ENCODE assay signal across 8 mouse cellular contexts in genomic region chr19:5912103-5913006, GRCm38 (mm10). TPM values are rescaled to one million over a fixed set of nuclear protein-coding genes. Genes with fewer than 3 reads are reported as not detected.
A peak's percentile ranks its signal among the peaks of the same experiment; 100 is the strongest.
DNase-seq lines count a peak whose midpoint lies in the region; ATAC-seq and TF ChIP-seq lines count a peak whose summit lies in the region.

No protein-coding gene starts in this region.

- peak overlapping the region; percentile 90 for H3K9ac ChIP-seq in ES-Bruce4 (ENCODE audit: low read depth, poor library complexity, severe bottlenecking)
- H3K9ac ChIP-seq in forebrain, embryonic 13.5 days = peak overlapping the region; percentile 93
- H3K9ac ChIP-seq in liver, postnatal 0 days (replicated peaks) = peak overlapping the region; percentile 91
- H3K9ac ChIP-seq in neural tube, embryonic 14.5 days (replicated peaks; ENCODE audit: low read depth, low read length) = peak overlapping the region; percentile 81

- DNase-seq in heart, postnatal 10 days = peak; percentile 99 to 100
- DNase-seq in large intestine, adult 2 months (ENCODE audit: low read depth, low spot score) = peak; percentile 99
- DNase-seq in liver, postnatal 0 days = peak; percentile 99
- peak; percentile 99 for DNase-seq in testis, postnatal 10 days (ENCODE audit: low spot score)

- peaks cover 2% of the 10 kb centered on the region for H3K4me1 ChIP-seq in ES-Bruce4 (ENCODE audit: control insufficient read depth, insufficient read depth, low read length)
- peaks cover 36% of the 10 kb centered on the region for H3K4me1 ChIP-seq in forebrain, embryonic 13.5 days
- H3K4me1 ChIP-seq in liver, postnatal 0 days (ENCODE audit: insufficient read depth) = peaks cover 27% of the 10 kb centered on the region
- peaks cover 31% of the 10 kb centered on the region for H3K4me1 ChIP-seq in neural tube, embryonic 14.5 days (ENCODE audit: control insufficient read depth, insufficient read depth, low read length)

- 0 out of 2 replicates have a peak, but pooled peaks cover 2% of the 10 kb centered on the region for H3K36me3 ChIP-seq in ES-Bruce4 (ENCODE audit: control insufficient read depth, insufficient read depth, low read length, poor library complexity, severe bottlenecking)
- H3K36me3 ChIP-seq in forebrain, embryonic 13.5 days (ENCODE audit: poor library complexity, severe bottlenecking) = peaks cover 8% of the 10 kb centered on the region; the same call in 1 of the 2 replicates
- 0 out of 2 replicates have a peak, but pooled peaks cover 6% of the 10 kb centered on the region for H3K36me3 ChIP-seq in liver, postnatal 0 days (replicated peaks; ENCODE audit: insufficient read depth, low read length)
- H3K36me3 ChIP-seq in neural tube, embryonic 14.5 days (ENCODE audit: control insufficient read depth, insufficient read depth, low read length) = no peaks in the 10 kb centered on the region

- TF ChIP-seq EP300 in ES-Bruce4 (IDR thresholded peaks at IDR 0.05; ENCODE audit: insufficient read depth, low read depth, low read length) = no peak
- no peak for TF ChIP-seq EP300 in liver, postnatal 0 days (IDR thresholded peaks at IDR 0.05; ENCODE audit: low read depth)

- WGBS in forebrain, embryonic 13.5 days = under 1% methylated on average over 59 of the region's 59 CpGs
- WGBS in large intestine, adult 2 months = under 1% methylated on average over 59 of the region's 59 CpGs
- WGBS in liver, postnatal 0 days (ENCODE audit: insufficient replicate concordance) = 2% methylated on average over 56 of the region's 59 CpGs
- WGBS in neural tube, embryonic 14.5 days = 0% methylated on average over 58 of the region's 59 CpGs

- H3K27ac ChIP-seq in ES-Bruce4 (ENCODE audit: insufficient read depth, low read length) = no peak overlapping the region
- H3K27ac ChIP-seq in forebrain, embryonic 13.5 days = peak overlapping the region; percentile 81
- H3K27ac ChIP-seq in liver, postnatal 0 days (ENCODE audit: low read depth) = peak overlapping the region; percentile 83
- peak overlapping the region; percentile 82 for H3K27ac ChIP-seq in neural tube, embryonic 14.5 days (ENCODE audit: low read depth, low read length)

- peak overlapping the region; percentile 90 for H3K4me2 ChIP-seq in forebrain, embryonic 13.5 days
- peak overlapping the region; percentile 92 for H3K4me2 ChIP-seq in liver, postnatal 0 days (ENCODE audit: low read depth, low read length)
- H3K4me2 ChIP-seq in neural tube, embryonic 14.5 days (ENCODE audit: low read depth, low read length) = peak overlapping the region; percentile 86

- no peak for TF ChIP-seq CTCF in ES-Bruce4 (IDR thresholded peaks at IDR 0.05; ENCODE audit: low read depth, low read length)
- peak; percentile 48 for TF ChIP-seq CTCF in liver, postnatal 0 days (IDR thresholded peaks at IDR 0.05; ENCODE audit: low read depth)

- intact Hi-C loops in heart, postnatal 10 days (cut with DNase I) = no loop called here

- peak overlapping the region; percentile 82 for H3K4me3 ChIP-seq in ES-Bruce4 (ENCODE audit: low read depth, low read length)
- H3K4me3 ChIP-seq in forebrain, embryonic 13.5 days = peak overlapping the region; percentile 99
- H3K4me3 ChIP-seq in liver, postnatal 0 days (ENCODE audit: low read depth, low read length) = peak overlapping the region; percentile 79
- peak overlapping the region; percentile 93 for H3K4me3 ChIP-seq in neural tube, embryonic 14.5 days (ENCODE audit: low read depth, low read length)

- no peaks in the 10 kb centered on the region for H3K9me3 ChIP-seq in ES-Bruce4 (replicated peaks; ENCODE audit: control insufficient read depth, insufficient read depth, low read length, poor library complexity, severe bottlenecking)
- H3K9me3 ChIP-seq in forebrain, embryonic 13.5 days (replicated peaks) = no peaks in the 10 kb centered on the region
- H3K9me3 ChIP-seq in liver, postnatal 0 days (ENCODE audit: low read length) = no peaks in the 10 kb centered on the region
- no peaks in the 10 kb centered on the region for H3K9me3 ChIP-seq in neural tube, embryonic 14.5 days (ENCODE audit: control insufficient read depth, low read length)

- H3K27me3 ChIP-seq in ES-Bruce4 (ENCODE audit: control insufficient read depth, insufficient read depth, low read length, poor library complexity, severe bottlenecking) = no peaks in the 10 kb centered on the region
- no peaks in the 10 kb centered on the region for H3K27me3 ChIP-seq in forebrain, embryonic 13.5 days
- no peaks in the 10 kb centered on the region for H3K27me3 ChIP-seq in liver, postnatal 0 days (ENCODE audit: insufficient read depth, low read length)
- no peaks in the 10 kb centered on the region for H3K27me3 ChIP-seq in neural tube, embryonic 14.5 days (ENCODE audit: control insufficient read depth, insufficient read depth, low read length)

- peak; percentile 89 for TF ChIP-seq POLR2A in ES-Bruce4 (IDR thresholded peaks at IDR 0.05; ENCODE audit: insufficient read depth, low read length)

- ATAC-seq in cerebellum, adult (ENCODE audit: insufficient number of reproducible peaks, low FRiP score, low TSS enrichment) = peak; percentile 94
- ATAC-seq in forebrain, embryonic 13.5 days = peak; percentile 93
- peak; percentile 98 for ATAC-seq in liver, postnatal 0 days
- ATAC-seq in neural tube, embryonic 14.5 days (ENCODE audit: low read depth) = peak; percentile 93

RNA-seq across cellular contexts. Expression of gene Dpf2, which starts 0.5 kb away (rescaled TPM):
- polyA plus RNA-seq in ES-Bruce4 (2011; ENCODE audit: insufficient read depth, insufficient read length, low read depth, missing spikeins) = 129 and 137 TPM in 2 replicates
- 147 and 169 TPM in 2 replicates for polyA plus RNA-seq in forebrain, embryonic 13.5 days (2015; fragmentation: Nextera tagmentation; extraction: Ambion mirVana)
- 100 to 1,000 TPM; 100 to 101 TPM for total RNA-seq in heart, postnatal 10 days (2021)
- 69.6 and 84.6 TPM in 2 replicates for polyA plus RNA-seq in large intestine, adult 2 months (2012; rRNA removed)
- polyA plus RNA-seq in liver, postnatal 0 days (2015; fragmentation: Nextera tagmentation; extraction: Ambion mirVana) = 28.1 and 32.6 TPM in 2 replicates
- polyA plus RNA-seq in neural tube, embryonic 14.5 days (2014; fragmentation: Nextera tagmentation; extraction: Ambion mirVana) = 85.3 and 102 TPM in 2 replicates

RNA-seq across cellular contexts. Expression of gene Cdc42ep2, which starts 12.3 kb away (rescaled TPM):
- polyA plus RNA-seq in ES-Bruce4 (2011; ENCODE audit: insufficient read depth, insufficient read length, low read depth, missing spikeins) = 0.93 and 1.5 TPM in 2 replicates
- polyA plus RNA-seq in forebrain, embryonic 13.5 days (2015; fragmentation: Nextera tagmentation; extraction: Ambion mirVana) = 4.2 and 4.6 TPM in 2 replicates
- 10 to 100 TPM; 14.0 to 16.0 TPM for total RNA-seq in heart, postnatal 10 days (2021)
- 20.1 and 26.0 TPM in 2 replicates for polyA plus RNA-seq in large intestine, adult 2 months (2012; rRNA removed)
- polyA plus RNA-seq in liver, postnatal 0 days (2015; fragmentation: Nextera tagmentation; extraction: Ambion mirVana) = 3.0 TPM in 2 replicates
- polyA plus RNA-seq in neural tube, embryonic 14.5 days (2014; fragmentation: Nextera tagmentation; extraction: Ambion mirVana) = 16.7 and 17.4 TPM in 2 replicates

RNA-seq across cellular contexts. Expression of gene Tigd3, which starts 18.4 kb away (rescaled TPM):
- polyA plus RNA-seq in ES-Bruce4 (2011; ENCODE audit: insufficient read depth, insufficient read length, low read depth, missing spikeins) = 1.9 and 3.6 TPM in 2 replicates
- 13.1 and 15.5 TPM in 2 replicates for polyA plus RNA-seq in forebrain, embryonic 13.5 days (2015; fragmentation: Nextera tagmentation; extraction: Ambion mirVana)
- total RNA-seq in heart, postnatal 10 days (2021) = 1 to 10 TPM; 1.1 to 1.2 TPM
- 1.1 and 2.1 TPM in 2 replicates for polyA plus RNA-seq in large intestine, adult 2 months (2012; rRNA removed)
- polyA plus RNA-seq in liver, postnatal 0 days (2015; fragmentation: Nextera tagmentation; extraction: Ambion mirVana) = 1.5 and 1.7 TPM in 2 replicates
- 11.4 and 12.8 TPM in 2 replicates for polyA plus RNA-seq in neural tube, embryonic 14.5 days (2014; fragmentation: Nextera tagmentation; extraction: Ambion mirVana)

RNA-seq across cellular contexts. Expression of gene Slc25a45, which starts 34.7 kb away (rescaled TPM):
- polyA plus RNA-seq in ES-Bruce4 (2011; ENCODE audit: insufficient read depth, insufficient read length, low read depth, missing spikeins) = 0.46 and 0.48 TPM in 2 replicates
- polyA plus RNA-seq in forebrain, embryonic 13.5 days (2015; fragmentation: Nextera tagmentation; extraction: Ambion mirVana) = 1.2 and 1.4 TPM in 2 replicates
- 1 to 10 TPM; 4.6 to 5.9 TPM for total RNA-seq in heart, postnatal 10 days (2021)
- 16.0 and 122 TPM in 2 replicates for polyA plus RNA-seq in large intestine, adult 2 months (2012; rRNA removed)
- 8.4 and 9.1 TPM in 2 replicates for polyA plus RNA-seq in liver, postnatal 0 days (2015; fragmentation: Nextera tagmentation; extraction: Ambion mirVana)
- 0.59 and 1.3 TPM in 2 replicates for polyA plus RNA-seq in neural tube, embryonic 14.5 days (2014; fragmentation: Nextera tagmentation; extraction: Ambion mirVana)

RNA-seq across cellular contexts. Expression of gene Frmd8, which starts 37.3 kb away (rescaled TPM):
- polyA plus RNA-seq in ES-Bruce4 (2011; ENCODE audit: insufficient read depth, insufficient read length, low read depth, missing spikeins) = 26.3 and 33.1 TPM in 2 replicates
- 21.7 and 26.2 TPM in 2 replicates for polyA plus RNA-seq in forebrain, embryonic 13.5 days (2015; fragmentation: Nextera tagmentation; extraction: Ambion mirVana)
- 10 to 100 TPM; 19.0 to 20.5 TPM for total RNA-seq in heart, postnatal 10 days (2021)
- 24.6 and 48.3 TPM in 2 replicates for polyA plus RNA-seq in large intestine, adult 2 months (2012; rRNA removed)
- 8.5 and 9.0 TPM in 2 replicates for polyA plus RNA-seq in liver, postnatal 0 days (2015; fragmentation: Nextera tagmentation; extraction: Ambion mirVana)
- 9.4 and 12.7 TPM in 2 replicates for polyA plus RNA-seq in neural tube, embryonic 14.5 days (2014; fragmentation: Nextera tagmentation; extraction: Ambion mirVana)
